Mouse (Mus musculus): ENCODE results near the gene Acads.
"Not testable (repeated sequence)": the region's sequence is repeated elsewhere in the genome, so short reads cannot be mapped to it uniquely, and the experiment has no call there.

Acads gene

GRCm38 (mm10) chr5:115118961-115119570 lies at the start of gene Acads:
Gene Acads, minus strand, starts transcription at chr5:115119346.
- peak; percentile 35 to 72 for DNase-seq

GRCm38 (mm10) chr5:115167396-115167795 lies 48.2 kb upstream of the Acads start:
- no peak for DNase-seq

GRCm38 (mm10) chr5:115166815-115167194 lies 47.7 kb upstream of the Acads start:
- DNase-seq, result no peak

- DNase-seq, result peak; percentile 64
These were observed 47.0 kb upstream of the Acads start for GRCm38 (mm10) chr5:115165895-115166814.

- DNase-seq, result peak; percentile 34 to 55
These were observed 46.2 kb upstream of the Acads start for GRCm38 (mm10) chr5:115165351-115165750.

- DNase-seq, result not testable (repeated sequence)
These were observed 45.3 kb upstream of the Acads start for GRCm38 (mm10) chr5:115164446-115164845.

- DNase-seq, result peak; percentile 62 to 66
These were observed 44.4 kb upstream of the Acads start for GRCm38 (mm10) chr5:115163563-115163962.

- DNase-seq, result not testable (repeated sequence)
These were observed 42.8 kb upstream of the Acads start for GRCm38 (mm10) chr5:115161940-115162279.

- no peak for DNase-seq
These were observed 42.2 kb upstream of the Acads start for GRCm38 (mm10) chr5:115161064-115161939.

- no peak for DNase-seq
These were observed 41.5 kb upstream of the Acads start for GRCm38 (mm10) chr5:115160655-115161054.

GRCm38 (mm10) chr5:115159165-115159564 lies 40.0 kb upstream of the Acads start:
- no peak for DNase-seq

GRCm38 (mm10) chr5:115158040-115158983 lies 39.2 kb upstream of the Acads start, which contains the start of gene Mlec:
Gene Mlec, minus strand, starts transcription at chr5:115158179.
- DNase-seq, result peak; percentile 99

GRCm38 (mm10) chr5:115156933-115157589 lies 37.9 kb upstream of the Acads start:
- peak; percentile 31 to 44 for DNase-seq

- no peak for DNase-seq
These were observed 37.3 kb upstream of the Acads start for GRCm38 (mm10) chr5:115156401-115156800.

GRCm38 (mm10) chr5:115155831-115156230 lies 36.7 kb upstream of the Acads start:
- DNase-seq, result peak in 1 of 2 experiments; percentile 30

- no peak for DNase-seq
These were observed 36.0 kb upstream of the Acads start for GRCm38 (mm10) chr5:115155156-115155631.

- DNase-seq, result no peak
These were observed 33.2 kb upstream of the Acads start for GRCm38 (mm10) chr5:115152132-115152956.

GRCm38 (mm10) chr5:115151457-115151856 lies 32.3 kb upstream of the Acads start:
- DNase-seq, result no peak

- DNase-seq, result no peak
These were observed 31.8 kb upstream of the Acads start for GRCm38 (mm10) chr5:115150991-115151390.
